Mouse (Mus musculus) CH12.LX (cell line): ENCODE data around the gene Gm5737. TPM values are rescaled to one million over a fixed set of nuclear protein-coding genes. Genes with fewer than 3 reads are reported as not detected.

ENCODE experiments used
- DNase-seq: peaks from one replicate; pipeline ENCODE4 v3.0.0-alpha.2; 2013; ENCODE audit errors: extremely low read depth
- H3K27ac ChIP-seq: 2 replicates; pipeline ENCODE4 v1.5.1; 2012; ENCODE audit warnings: low read depth, mild to moderate bottlenecking, control low read depth, moderate library complexity; ENCODE audit not compliant: insufficient read depth
- H3K27me3 ChIP-seq: replicated peaks from 2 replicates; pipeline ENCODE3; 2012; ENCODE audit warnings: inconsistent platforms
- H3K36me3 ChIP-seq, 2 experiments: replicated peaks in 1 of 2; 2 replicates each; pipeline versions ENCODE3 to v1.6.1; 2012; ENCODE audit warnings: inconsistent platforms in 1 of 2, low read length in 1 of 2, mild to moderate bottlenecking in 1 of 2, mixed read lengths in 1 of 2, moderate library complexity in 1 of 2; ENCODE audit not compliant: control insufficient read depth in 1 of 2, insufficient read depth in 1 of 2
- H3K4me1 ChIP-seq, 2 experiments: 2 replicates each; pipeline ENCODE4 v1.6.1; 2012; ENCODE audit warnings: inconsistent platforms in 1 of 2, moderate library complexity in 1 of 2; ENCODE audit not compliant: insufficient read depth in 2 of 2, control insufficient read depth in 1 of 2
- H3K4me2 ChIP-seq: 2 replicates; pipeline ENCODE4 v1.6.1; 2012; ENCODE audit warnings: low read depth, mild to moderate bottlenecking, control low read depth; ENCODE audit not compliant: poor library complexity, insufficient read depth, severe bottlenecking
- H3K4me3 ChIP-seq, 3 experiments: fragments of 150-350 bp in 1 of 3; sonication (generic) in 1 of 3; replicated peaks in 1 of 3; 2 replicates each; pipeline versions ENCODE3 to v1.5.1; 2011 to 2012; ENCODE audit warnings: low read depth in 2 of 3, low read length in 2 of 3, mild to moderate bottlenecking in 2 of 3, moderate library complexity in 2 of 3, control low read depth in 1 of 3, improper control_type of control experiment in 1 of 3, inconsistent platforms in 1 of 3, mixed read lengths in 1 of 3; ENCODE audit not compliant: poor library complexity in 1 of 3
- H3K79me2 ChIP-seq: replicated peaks from 2 replicates; pipeline ENCODE4 v1.6.1; 2012; ENCODE audit warnings: mild to moderate bottlenecking, moderate library complexity; ENCODE audit not compliant: control insufficient read depth, poor library complexity, insufficient read depth, severe bottlenecking; ENCODE audit errors: extremely low read depth
- H3K9ac ChIP-seq: 2 replicates; pipeline ENCODE4 v1.6.1; 2012; ENCODE audit warnings: low read depth, mild to moderate bottlenecking, control low read depth, moderate library complexity; ENCODE audit not compliant: insufficient read depth
- H3K9me3 ChIP-seq: replicated peaks from 2 replicates; pipeline ENCODE3; 2012; ENCODE audit warnings: low read length, inconsistent platforms, mixed read lengths
- BHLHE40 ChIP-seq: IDR thresholded peaks from 2 replicates; pipeline ENCODE4 v1.6.1; 2011; ENCODE audit warnings: mild to moderate bottlenecking, low read depth, low read length, improper control_type of control experiment
- CHD1 ChIP-seq: IDR thresholded peaks from 2 replicates; pipeline ENCODE4 v1.6.1; 2012; ENCODE audit warnings: low read depth, low read length, improper control_type of control experiment, inconsistent platforms
- CTCF ChIP-seq, 2 experiments: IDR thresholded peaks in 1 of 2; conservative IDR thresholded peaks in 1 of 2; 2 replicates each; pipeline ENCODE4 v1.5.1; 2011 to 2012; ENCODE audit warnings: low read depth in 2 of 2, low read length in 2 of 2, improper control_type of control experiment in 1 of 2, inconsistent platforms in 1 of 2, mild to moderate bottlenecking in 1 of 2, moderate library complexity in 1 of 2
- E2F4 ChIP-seq: IDR thresholded peaks from 2 replicates; pipeline ENCODE4 v1.6.1; 2011; ENCODE audit warnings: low read depth, low read length, improper control_type of control experiment; ENCODE audit not compliant: insufficient replicate concordance
- EP300 ChIP-seq: IDR thresholded peaks from 2 replicates; pipeline ENCODE4 v1.6.1; 2011; ENCODE audit warnings: low read length, improper control_type of control experiment
- HCFC1 ChIP-seq: IDR thresholded peaks from 2 replicates; pipeline ENCODE4 v1.6.1; 2012; ENCODE audit warnings: low read depth, mild to moderate bottlenecking, inconsistent platforms, low read length, improper control_type of control experiment
- JUN ChIP-seq: IDR thresholded peaks from 2 replicates; pipeline ENCODE4 v1.6.1; 2011; ENCODE audit warnings: low read depth, mild to moderate bottlenecking, low read length, improper control_type of control experiment, moderate library complexity; ENCODE audit not compliant: insufficient read depth
- JUND ChIP-seq: conservative IDR thresholded peaks from 2 replicates; pipeline ENCODE4 v1.6.1; 2011; ENCODE audit warnings: low read depth, low read length, improper control_type of control experiment
- KAT2A ChIP-seq: IDR thresholded peaks from 2 replicates; pipeline ENCODE4 v1.6.1; 2012; ENCODE audit warnings: low read length, improper control_type of control experiment, inconsistent platforms; ENCODE audit not compliant: insufficient replicate concordance
- MAX ChIP-seq: IDR thresholded peaks from 2 replicates; pipeline ENCODE4 v1.6.1; 2011; ENCODE audit warnings: low read length, improper control_type of control experiment
- MAZ ChIP-seq: IDR thresholded peaks from 2 replicates; pipeline ENCODE4 v1.6.1; 2012; ENCODE audit warnings: low read depth, mild to moderate bottlenecking, inconsistent platforms, low read length, improper control_type of control experiment, moderate library complexity
- MEF2A ChIP-seq: IDR thresholded peaks from 2 replicates; pipeline ENCODE4 v1.6.1; 2014; ENCODE audit warnings: low read depth, mild to moderate bottlenecking, inconsistent platforms, low read length, improper control_type of control experiment, borderline replicate concordance
- MXI1 ChIP-seq: IDR thresholded peaks from 2 replicates; pipeline ENCODE4 v1.6.1; 2011; ENCODE audit warnings: mild to moderate bottlenecking, low read depth, low read length, improper control_type of control experiment
- MYC ChIP-seq: IDR thresholded peaks from 2 replicates; pipeline ENCODE4 v1.6.1; 2011; ENCODE audit warnings: low read depth, mild to moderate bottlenecking, improper control_type of control experiment, low read length
- NELFE ChIP-seq: IDR thresholded peaks from 2 replicates; pipeline ENCODE4 v1.6.1; 2011; ENCODE audit warnings: low read depth, low read length, improper control_type of control experiment
- POLR2A ChIP-seq: IDR thresholded peaks from 2 replicates; pipeline ENCODE4 v1.6.1; 2011; ENCODE audit warnings: low read depth, mild to moderate bottlenecking, improper control_type of control experiment, low read length
- POLR2AphosphoS2 ChIP-seq: IDR thresholded peaks from 2 replicates; pipeline ENCODE4 v1.6.1; 2011; ENCODE audit warnings: low read depth, low read length, improper control_type of control experiment
- RAD21 ChIP-seq: IDR thresholded peaks from 2 replicates; pipeline ENCODE4 v1.6.1; 2011; ENCODE audit warnings: low read depth, mild to moderate bottlenecking, low read length, improper control_type of control experiment, moderate library complexity
- RCOR1 ChIP-seq: conservative IDR thresholded peaks from 2 replicates; pipeline ENCODE4 v1.6.1; 2012; ENCODE audit warnings: low read depth, mild to moderate bottlenecking, inconsistent platforms, low read length, improper control_type of control experiment
- SIN3A ChIP-seq: IDR thresholded peaks from 2 replicates; pipeline ENCODE4 v1.6.1; 2012; ENCODE audit warnings: low read length, improper control_type of control experiment, inconsistent platforms
- SMC3 ChIP-seq: IDR thresholded peaks from 2 replicates; pipeline ENCODE4 v1.6.1; 2011; ENCODE audit warnings: low read depth, low read length, improper control_type of control experiment
- TBP ChIP-seq: conservative IDR thresholded peaks from 2 replicates; pipeline ENCODE4 v1.6.1; 2011; ENCODE audit warnings: low read depth, low read length, improper control_type of control experiment
- TCF12 ChIP-seq: IDR thresholded peaks from 2 replicates; pipeline ENCODE4 v1.6.1; 2014; ENCODE audit warnings: low read depth, mild to moderate bottlenecking, inconsistent platforms, low read length, improper control_type of control experiment
- USF1 ChIP-seq: IDR thresholded peaks from 2 replicates; pipeline ENCODE4 v1.6.1; 2014; ENCODE audit warnings: low read depth, mild to moderate bottlenecking, inconsistent platforms, low read length, improper control_type of control experiment
- USF2 ChIP-seq: conservative IDR thresholded peaks from 2 replicates; pipeline ENCODE4 v1.6.1; 2011; ENCODE audit warnings: low read depth, low read length, improper control_type of control experiment
- ZMIZ1 ChIP-seq: IDR thresholded peaks from 2 replicates; pipeline ENCODE4 v1.6.1; 2012; ENCODE audit warnings: low read depth, mild to moderate bottlenecking, inconsistent platforms, low read length, improper control_type of control experiment
- dilution Hi-C: fragments of 300-500 bp; cut with MboI; formaldehyde crosslinking; loops from 2 replicates; pipeline ENCODE4 v1.14.3; 2020; ENCODE audit warnings: low sequenced_read_pairs; ENCODE audit not compliant: extremely low pct_unique_long_range_greater_than_20kb, extremely low pct_ligation_motif_present
- in situ Hi-C: fragments of 300-500 bp; cut with MboI; formaldehyde crosslinking; loops from 3 replicates; pipeline ENCODE4 v1.14.3; 2019; ENCODE audit warnings: low sequenced_read_pairs, low pct_ligation_motif_present, low pct_unique_long_range_greater_than_20kb, mixed read lengths
- polyA plus RNA-seq: library from polyadenylated mRNA; unstranded; fragments of >175 nt; gene quantifications from 2 replicates; pipeline ENCODE4 v1.2.1, GENCODE M21; 2012; ENCODE audit warnings: low read depth; ENCODE audit not compliant: insufficient read length
- total RNA-seq, 2 experiments: library from RNA; depleted of rRNA; stranded (reverse); fragments of 300-350 nt in 1 of 2; fragments of >200 nt in 1 of 2; gene quantifications; 2 replicates each; pipeline ENCODE4 v1.2.3; 2012 to 2014

Gene Gm5737
- total and polyA plus RNA-seq, 3 experiments = not detected

DNA sequence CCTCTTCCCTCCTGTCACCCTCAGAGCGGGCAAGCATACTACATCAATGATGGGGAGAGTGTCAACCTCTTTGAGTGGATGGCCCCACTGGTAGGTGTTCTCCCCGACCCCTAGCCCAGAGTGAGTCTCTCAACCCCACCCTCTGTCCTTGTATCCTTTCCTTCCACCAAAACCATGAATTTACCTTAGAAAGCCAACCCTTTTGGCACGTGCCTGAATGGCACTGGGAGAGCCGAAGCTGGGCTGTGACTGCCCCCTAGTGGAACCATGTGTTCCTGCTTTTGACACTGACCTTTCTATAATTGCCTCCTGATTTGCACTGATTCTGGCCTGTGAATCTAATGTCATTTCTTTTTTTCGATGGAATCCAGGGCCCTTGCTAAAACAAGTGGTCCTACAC lies 11.1 kb downstream of the Gm5737 start:
- no peak overlapping the region for H3K9ac ChIP-seq
- H3K27ac ChIP-seq = no peak overlapping the region
- no peaks in the 10 kb centered on the region for H3K36me3 ChIP-seq
- dilution Hi-C loops (no loop called here), in situ Hi-C loops (loop anchor here (10.0 kb wide), 2 partner anchors 68 to 188 kb away; partner anchors contain the start of gene Uqcrc2)
- no peaks in the 10 kb centered on the region for H3K9me3 ChIP-seq
- no peaks in the 10 kb centered on the region for H3K79me2 ChIP-seq
- no peak overlapping the region for H3K4me3 ChIP-seq
- TF ChIP-seq CTCF (conservative IDR thresholded peaks at IDR 0.05 in 1 of 2, IDR thresholded peaks at IDR 0.05 in 1 of 2; ENCODE audit: low read depth in 2 of 2, low read length in 2 of 2) = peak; percentile 88 to 90
- TF ChIP-seq USF2 = no peak
- TF ChIP-seq HCFC1 = no peak
- TF ChIP-seq USF1 = peak; percentile 30; the same call in 1 of the 2 replicates
- no peak for TF ChIP-seq TBP
- TF ChIP-seq MYC = peak; percentile 92
- TF ChIP-seq BHLHE40 = peak; percentile 100
- TF ChIP-seq MXI1 = no peak
- TF ChIP-seq MAX = peak; percentile 94
- TF ChIP-seq SMC3 = peak; percentile 73
- no peak for TF ChIP-seq TCF12
- TF ChIP-seq SIN3A = no peak
- peak; percentile 88 for TF ChIP-seq RAD21
- peak; percentile 61 for DNase-seq
- peaks cover 10% of the 10 kb centered on the region for H3K27me3 ChIP-seq
- H3K4me2 ChIP-seq = no peak overlapping the region
- peaks cover 3 to 21% of the 10 kb centered on the region in 2 experiments for H3K4me1 ChIP-seq

- peaks cover 28% of the 10 kb centered on the region for H3K27me3 ChIP-seq
- H3K27ac ChIP-seq = no peak overlapping the region
- no peak overlapping the region for H3K4me2 ChIP-seq
- DNase-seq = no peak
- TF ChIP-seq HCFC1 (no peak), JUN (no peak), SMC3 (no peak), TCF12 (no peak), E2F4 (no peak), RCOR1 (no peak), NELFE (no peak), POLR2AphosphoS2 (no peak), EP300 (no peak), KAT2A (no peak), RAD21 (no peak), CHD1 (no peak), MEF2A (no peak), CTCF (conservative IDR thresholded peaks at IDR 0.05 in 1 of 2, IDR thresholded peaks at IDR 0.05 in 1 of 2; ENCODE audit: low read depth in 2 of 2, low read length in 2 of 2) (no peak), USF2 (no peak), JUND (no peak), POLR2A (no peak), ZMIZ1 (no peak), BHLHE40 (no peak), MAZ (no peak)
- TF ChIP-seq, all 38 proteins: peak for 0
- no peaks in the 10 kb centered on the region for H3K9me3 ChIP-seq
- H3K9ac ChIP-seq = no peak overlapping the region
- in situ Hi-C loops (loop anchor here (5.0 to 10.0 kb wide), 3 partner anchors 70 to 190 kb away; partner anchors contain the start of genes Pdzd9 and Uqcrc2), dilution Hi-C loops (no loop called here)
- H3K4me1 ChIP-seq = peaks cover 3 to 21% of the 10 kb centered on the region in 2 experiments
- H3K36me3 ChIP-seq = no peaks in the 10 kb centered on the region
- H3K4me3 ChIP-seq = no peak overlapping the region
- H3K79me2 ChIP-seq = no peaks in the 10 kb centered on the region
Observed at GRCm38 (mm10) chr7:120825097-120825496, 12.9 kb downstream of the Gm5737 start.
